Mouse (Mus musculus): Measurements from ENCODE around the gene Bmp8b. TPM values are rescaled to one million over a fixed set of nuclear protein-coding genes. Genes with fewer than 3 reads are reported as not detected.

The Bmp8b gene
- polyA plus RNA-seq, 1 experiment from 2014 or later, result 0.26 TPM

- no peak overlapping the region for H3K4me2 ChIP-seq (replicated peaks; ENCODE audit: low read depth, low read length)
- 89% methylated on average over 4 of the region's 4 CpGs for WGBS
- no peaks in the 10 kb centered on the region for H3K4me1 ChIP-seq (ENCODE audit: insufficient read depth, low read length)
- no peak overlapping the region for H3K9ac ChIP-seq (replicated peaks; ENCODE audit: low read length)
- H3K4me3 ChIP-seq (ENCODE audit: low read length), result no peak overlapping the region
- no peak for ATAC-seq (ENCODE audit: low FRiP score, low TSS enrichment)
- H3K27me3 ChIP-seq (ENCODE audit: insufficient read depth, low read length), result no peaks in the 10 kb centered on the region
- H3K36me3 ChIP-seq (ENCODE audit: insufficient read depth, low read length), result peaks cover 57% of the 10 kb centered on the region
- no peaks in the 10 kb centered on the region for H3K9me3 ChIP-seq (ENCODE audit: low read length)
- H3K27ac ChIP-seq (ENCODE audit: low read length), result no peak overlapping the region
Measured at GRCm38 (mm10) chr4:123127051-123127450, 22.1 kb downstream of the Bmp8b start.

- H3K9me3 ChIP-seq (ENCODE audit: low read length), result no peaks in the 10 kb centered on the region
- peaks cover 21% of the 10 kb centered on the region for H3K4me1 ChIP-seq (ENCODE audit: insufficient read depth, low read length)
- no peak overlapping the region for H3K27ac ChIP-seq (ENCODE audit: low read length)
- H3K4me3 ChIP-seq (ENCODE audit: low read length), result no peak overlapping the region
- no peak overlapping the region for H3K9ac ChIP-seq (replicated peaks; ENCODE audit: low read length)
- WGBS, result 88% methylated on average over 3 of the region's 3 CpGs
- H3K4me2 ChIP-seq (replicated peaks; ENCODE audit: low read depth, low read length), result no peak overlapping the region
- H3K27me3 ChIP-seq (ENCODE audit: insufficient read depth, low read length), result no peaks in the 10 kb centered on the region
- peaks cover 25% of the 10 kb centered on the region for H3K36me3 ChIP-seq (ENCODE audit: insufficient read depth, low read length)
- ATAC-seq (ENCODE audit: low FRiP score, low TSS enrichment), result no peak
Measured at GRCm38 (mm10) chr4:123137551-123137950, 32.6 kb downstream of the Bmp8b start.

DNA sequence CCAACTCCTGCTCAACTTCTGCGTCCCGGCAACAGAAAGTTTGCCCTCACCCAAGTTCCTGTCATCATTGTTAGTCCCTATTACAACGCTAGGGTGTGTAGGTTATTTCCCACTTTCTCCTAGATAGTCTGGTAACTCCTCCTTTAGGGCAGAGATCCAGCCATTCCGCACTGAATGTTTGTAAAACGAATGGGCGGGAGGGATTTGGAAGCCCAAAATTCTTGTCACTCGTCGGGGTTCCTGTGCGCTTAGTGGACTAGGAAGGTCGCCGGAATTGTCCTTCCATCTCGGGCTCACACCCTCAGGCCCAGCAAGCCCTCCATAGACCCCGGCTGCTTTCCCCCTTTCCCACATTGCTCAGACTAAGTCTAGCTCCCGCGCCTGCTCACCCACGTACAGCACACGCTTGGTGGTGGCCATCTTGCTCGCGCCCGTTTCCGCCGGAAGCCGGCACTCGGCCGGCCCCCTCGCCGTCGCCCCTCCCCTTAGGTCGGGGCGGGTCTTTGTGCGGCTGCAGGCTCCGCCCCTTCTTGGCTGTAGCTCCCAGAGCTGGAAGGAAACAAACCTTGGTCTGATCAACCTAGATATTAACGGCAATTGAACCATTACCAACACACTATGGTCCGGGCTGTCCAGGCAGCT, 34.7 kb downstream of the Bmp8b start, which contains the start of gene Ppie:
Gene Ppie (minus strand): TSS at position 439 of the 642 bp plus-strand sequence.
- H3K4me3 ChIP-seq (ENCODE audit: low read length), result peak within 1 kb of the TSS; percentile 78
- peaks cover 21% of the 10 kb centered on the region for H3K4me1 ChIP-seq (ENCODE audit: insufficient read depth, low read length)
- H3K4me2 ChIP-seq (replicated peaks; ENCODE audit: low read depth, low read length), result peak within 1 kb of the TSS; percentile 76
- peak within 1 kb of the TSS; percentile 87 for H3K27ac ChIP-seq (ENCODE audit: low read length)
- H3K9ac ChIP-seq (replicated peaks; ENCODE audit: low read length), result peak within 1 kb of the TSS; percentile 77
- peaks cover 8% of the 10 kb centered on the region for H3K36me3 ChIP-seq (ENCODE audit: insufficient read depth, low read length)
- H3K9me3 ChIP-seq (ENCODE audit: low read length), result no peaks in the 10 kb centered on the region
- WGBS, result under 1% methylated on average over 34 of the region's 34 CpGs
- peak; percentile 98 for ATAC-seq (ENCODE audit: low FRiP score, low TSS enrichment)
- no peaks in the 10 kb centered on the region for H3K27me3 ChIP-seq (ENCODE audit: insufficient read depth, low read length)

GRCm38 (mm10) chr4:123147446-123148150, 42.6 kb downstream of the Bmp8b start:
- no peak overlapping the region for H3K4me3 ChIP-seq (ENCODE audit: low read length)
- WGBS, result 73% methylated on average over 5 of the region's 5 CpGs
- ATAC-seq (ENCODE audit: low FRiP score, low TSS enrichment), result no peak
- H3K9me3 ChIP-seq (ENCODE audit: low read length), result no peaks in the 10 kb centered on the region
- H3K36me3 ChIP-seq (ENCODE audit: insufficient read depth, low read length), result no peaks in the 10 kb centered on the region
- H3K9ac ChIP-seq (replicated peaks; ENCODE audit: low read length), result no peak overlapping the region
- no peak overlapping the region for H3K4me2 ChIP-seq (replicated peaks; ENCODE audit: low read depth, low read length)
- H3K27ac ChIP-seq (ENCODE audit: low read length), result no peak overlapping the region
- H3K4me1 ChIP-seq (ENCODE audit: insufficient read depth, low read length), result no peaks in the 10 kb centered on the region
- H3K27me3 ChIP-seq (ENCODE audit: insufficient read depth, low read length), result no peaks in the 10 kb centered on the region

DNA sequence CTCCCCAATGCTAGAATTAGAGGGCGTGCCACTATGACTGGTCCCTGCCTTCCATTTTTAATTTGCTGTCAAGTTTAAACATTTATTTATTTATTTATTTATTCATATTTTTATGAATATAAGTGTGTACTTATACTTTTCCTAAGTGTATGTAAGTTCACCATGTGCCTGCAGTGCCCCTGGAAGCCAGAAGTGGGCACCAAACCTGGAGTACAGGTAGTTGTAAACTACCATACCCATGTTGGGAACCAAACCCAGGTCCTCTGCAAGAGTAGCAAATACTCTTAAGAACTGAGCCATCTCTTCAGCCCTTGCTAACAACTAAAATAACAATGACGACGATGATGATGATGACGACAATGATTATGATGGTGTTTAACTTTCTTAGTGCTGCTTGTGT, 47.0 kb downstream of the Bmp8b start:
- no peak overlapping the region for H3K4me2 ChIP-seq (replicated peaks; ENCODE audit: low read depth, low read length)
- no peak overlapping the region for H3K9ac ChIP-seq (replicated peaks; ENCODE audit: low read length)
- H3K27me3 ChIP-seq (ENCODE audit: insufficient read depth, low read length), result no peaks in the 10 kb centered on the region; the same call in 1 of the 2 replicates
- ATAC-seq (ENCODE audit: low FRiP score, low TSS enrichment), result no peak
- H3K27ac ChIP-seq (ENCODE audit: low read length), result no peak overlapping the region
- no peaks in the 10 kb centered on the region for H3K36me3 ChIP-seq (ENCODE audit: insufficient read depth, low read length)
- WGBS, result 81% methylated on average over 4 of the region's 4 CpGs
- no peaks in the 10 kb centered on the region for H3K9me3 ChIP-seq (ENCODE audit: low read length)
- peaks cover 3% of the 10 kb centered on the region; the same call in 1 of the 2 replicates for H3K4me1 ChIP-seq (ENCODE audit: insufficient read depth, low read length)
- no peak overlapping the region for H3K4me3 ChIP-seq (ENCODE audit: low read length)

DNA sequence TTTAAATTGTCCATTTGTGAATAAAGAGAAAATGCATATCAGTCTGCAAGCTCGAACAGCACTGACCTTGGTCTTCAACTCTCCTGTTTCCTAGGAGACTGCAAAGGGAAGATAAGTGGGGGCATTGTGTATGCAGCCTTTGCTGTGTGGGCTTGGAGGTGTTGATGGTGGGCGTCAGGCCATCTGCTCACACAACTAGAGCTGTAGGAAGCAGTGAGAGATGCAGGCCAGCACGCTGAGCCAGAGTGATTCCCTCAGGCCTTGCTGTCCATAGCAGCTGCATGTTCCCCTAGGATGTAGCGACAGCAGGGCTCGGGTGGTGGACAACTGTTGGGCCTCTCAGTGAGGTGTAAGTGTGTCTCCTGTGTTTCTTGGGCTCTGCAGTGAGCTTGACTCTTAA, 48.0 kb downstream of the Bmp8b start:
- Histone ChIP-seq H3K9ac (replicated peaks; ENCODE audit: low read length) (no peak overlapping the region), H3K9me3 (ENCODE audit: low read length) (no peaks in the 10 kb centered on the region), H3K36me3 (ENCODE audit: insufficient read depth, low read length) (no peaks in the 10 kb centered on the region), H3K27ac (ENCODE audit: low read length) (no peak overlapping the region), H3K4me1 (ENCODE audit: insufficient read depth, low read length) (peaks cover 3% of the 10 kb centered on the region; the same call in 1 of the 2 replicates), H3K27me3 (ENCODE audit: insufficient read depth, low read length) (no peaks in the 10 kb centered on the region; the same call in 1 of the 2 replicates), H3K4me3 (ENCODE audit: low read length) (no peak overlapping the region), H3K4me2 (replicated peaks; ENCODE audit: low read depth, low read length) (no peak overlapping the region)
- ATAC-seq (ENCODE audit: low FRiP score, low TSS enrichment), result no peak
- 48% methylated on average over 5 of the region's 5 CpGs for WGBS

GRCm38 (mm10) chr4:123155004-123155403, 50.0 kb downstream of the Bmp8b start:
- 19% methylated on average over 4 of the region's 4 CpGs for WGBS
- Histone ChIP-seq H3K27me3 (ENCODE audit: insufficient read depth, low read length) (no peaks in the 10 kb centered on the region; the same call in 1 of the 2 replicates), H3K9ac (replicated peaks; ENCODE audit: low read length) (no peak overlapping the region), H3K27ac (ENCODE audit: low read length) (no peak overlapping the region), H3K4me3 (ENCODE audit: low read length) (no peak overlapping the region), H3K9me3 (ENCODE audit: low read length) (no peaks in the 10 kb centered on the region), H3K4me2 (replicated peaks; ENCODE audit: low read depth, low read length) (no peak overlapping the region), H3K4me1 (ENCODE audit: insufficient read depth, low read length) (peaks cover 3% of the 10 kb centered on the region; the same call in 1 of the 2 replicates), H3K36me3 (ENCODE audit: insufficient read depth, low read length) (no peaks in the 10 kb centered on the region)
- ATAC-seq (ENCODE audit: low FRiP score, low TSS enrichment), result peak; percentile 27; the same call in 1 of the 2 replicates

DNA sequence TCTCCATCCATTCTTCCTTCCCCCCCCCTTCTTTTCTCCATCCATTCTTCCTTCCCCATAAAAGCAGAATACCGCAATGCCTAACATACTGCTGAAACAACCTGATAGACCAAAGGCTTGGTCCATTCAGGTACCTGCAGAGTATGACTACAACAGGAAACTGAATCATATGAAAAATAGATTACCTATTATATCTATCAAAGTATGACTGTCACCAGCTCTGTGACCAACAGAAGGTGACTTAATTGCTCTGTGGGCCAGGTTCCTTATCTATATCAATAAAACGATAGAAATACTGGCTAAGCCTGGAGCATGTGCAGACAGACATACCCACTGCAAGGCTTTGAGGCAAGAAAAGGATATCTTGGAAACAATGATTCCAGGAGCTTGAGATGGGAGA, 50.5 kb downstream of the Bmp8b start:
- H3K4me3 ChIP-seq (ENCODE audit: low read length), result no peak overlapping the region
- peak; percentile 42; the same call in 1 of the 2 replicates for ATAC-seq (ENCODE audit: low FRiP score, low TSS enrichment)
- no peaks in the 10 kb centered on the region for H3K36me3 ChIP-seq (ENCODE audit: insufficient read depth, low read length)
- WGBS, result 54% methylated on average over 2 of the region's 2 CpGs
- no peaks in the 10 kb centered on the region; the same call in 1 of the 2 replicates for H3K27me3 ChIP-seq (ENCODE audit: insufficient read depth, low read length)
- no peak overlapping the region for H3K9ac ChIP-seq (replicated peaks; ENCODE audit: low read length)
- H3K4me1 ChIP-seq (ENCODE audit: insufficient read depth, low read length), result peaks cover 3% of the 10 kb centered on the region; the same call in 1 of the 2 replicates
- no peak overlapping the region for H3K4me2 ChIP-seq (replicated peaks; ENCODE audit: low read depth, low read length)
- H3K9me3 ChIP-seq (ENCODE audit: low read length), result no peaks in the 10 kb centered on the region
- no peak overlapping the region for H3K27ac ChIP-seq (ENCODE audit: low read length)

- ATAC-seq (ENCODE audit: low FRiP score, low TSS enrichment), result no peak
- Histone ChIP-seq H3K27ac (ENCODE audit: low read length) (no peak overlapping the region), H3K4me1 (ENCODE audit: insufficient read depth, low read length) (peaks cover 3% of the 10 kb centered on the region; the same call in 1 of the 2 replicates), H3K27me3 (ENCODE audit: insufficient read depth, low read length) (no peaks in the 10 kb centered on the region; the same call in 1 of the 2 replicates), H3K4me2 (replicated peaks; ENCODE audit: low read depth, low read length) (no peak overlapping the region), H3K9me3 (ENCODE audit: low read length) (no peaks in the 10 kb centered on the region), H3K4me3 (ENCODE audit: low read length) (no peak overlapping the region), H3K36me3 (ENCODE audit: insufficient read depth, low read length) (no peaks in the 10 kb centered on the region), H3K9ac (replicated peaks; ENCODE audit: low read length) (no peak overlapping the region)
Measured at GRCm38 (mm10) chr4:123155840-123156239, 50.9 kb downstream of the Bmp8b start.

DNA sequence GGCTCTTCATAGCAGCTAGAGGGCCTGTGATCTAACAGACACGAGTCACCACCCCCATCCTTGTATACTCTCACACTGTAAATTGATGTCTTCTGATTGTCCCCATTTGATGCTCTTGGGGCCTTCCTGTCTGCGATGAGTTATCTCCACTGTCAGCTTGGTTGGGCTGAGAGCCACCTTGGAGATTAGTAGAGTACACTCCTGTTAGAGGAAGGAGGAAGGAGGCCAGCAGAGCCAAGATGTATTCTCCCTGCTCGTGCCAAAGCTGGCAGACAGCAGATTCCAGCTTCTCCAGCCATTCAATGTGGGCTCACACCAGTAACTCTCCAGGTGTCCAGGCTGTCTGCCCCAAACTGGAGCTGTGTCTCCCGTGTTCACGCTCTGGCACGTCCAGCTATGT, 55.6 kb downstream of the Bmp8b start:
- no peak for ATAC-seq (ENCODE audit: low FRiP score, low TSS enrichment)

More for the DNA sequence above, 55.6 kb downstream of the Bmp8b start:
- 0 out of 2 replicates have a peak, but pooled peaks cover 6% of the 10 kb centered on the region for H3K27me3 ChIP-seq (ENCODE audit: insufficient read depth, low read length)
- H3K27ac ChIP-seq (ENCODE audit: low read length), result no peak overlapping the region
- whole genome bisulfite sequencing, result 81% methylated on average over 6 of the region's 6 CpGs
- peaks cover 10% of the 10 kb centered on the region; the same call in 1 of the 2 replicates for H3K4me1 ChIP-seq (ENCODE audit: insufficient read depth, low read length)
- no peak overlapping the region for H3K9ac ChIP-seq (replicated peaks; ENCODE audit: low read length)
- no peak overlapping the region for H3K4me3 ChIP-seq (ENCODE audit: low read length)
- H3K36me3 ChIP-seq (ENCODE audit: insufficient read depth, low read length), result no peaks in the 10 kb centered on the region
- no peak overlapping the region for H3K4me2 ChIP-seq (replicated peaks; ENCODE audit: low read depth, low read length)
- no peaks in the 10 kb centered on the region for H3K9me3 ChIP-seq (ENCODE audit: low read length)
